Mouse (Mus musculus): ENCODE measurements around the gene Tnfrsf9. TPM values are rescaled to one million over a fixed set of nuclear protein-coding genes. Genes with fewer than 3 reads are reported as not detected.

Gene Tnfrsf9
- not detected in 2 replicates for total RNA-seq (2014; rRNA removed)
- 0.25 and 0.29 TPM in 2 replicates for polyA plus RNA-seq (2015; fragmentation: Nextera tagmentation; extraction: Ambion mirVana)

- peak within 1 kb of the TSS; percentile 77 for H3K27ac ChIP-seq (ENCODE audit: low read depth, low read length)
- ATAC-seq (ENCODE audit: low FRiP score) (peak; percentile 84), DNase-seq (ENCODE audit: low spot score) (peak; percentile 98)
- no peaks in the 10 kb centered on the region for H3K9me3 ChIP-seq (ENCODE audit: low read length)
- no peaks in the 10 kb centered on the region for H3K27me3 ChIP-seq (ENCODE audit: insufficient read depth, low read length)
- peak within 1 kb of the TSS; percentile 76 for H3K9ac ChIP-seq (replicated peaks; ENCODE audit: low read length, poor library complexity, severe bottlenecking)
- TF ChIP-seq CTCF (IDR thresholded peaks at IDR 0.05), result peak; percentile 84
- peak within 1 kb of the TSS; percentile 68 for H3K4me3 ChIP-seq (ENCODE audit: low read depth, low read length)
- H3K4me1 ChIP-seq (ENCODE audit: insufficient read depth, low read length), result peaks cover 14% of the 10 kb centered on the region; the same call in 1 of the 2 replicates
- H3K4me2 ChIP-seq (ENCODE audit: low read depth, low read length, poor library complexity, severe bottlenecking), result peak within 1 kb of the TSS; percentile 69
- H3K36me3 ChIP-seq (ENCODE audit: insufficient read depth, low read length), result no peaks in the 10 kb centered on the region
- WGBS, result under 1% methylated on average over 48 of the region's 48 CpGs
These were observed at the start of gene Tnfrsf9, which contains the start of gene Park7 for GRCm38 (mm10) chr4:150914290-150914733. Tnfrsf9 (plus strand) TSS chr4:150914562. Park7 (minus strand) TSS chr4:150914437.

- no peak overlapping the region for H3K27ac ChIP-seq (ENCODE audit: low read depth, low read length)
- H3K4me3 ChIP-seq (ENCODE audit: low read depth, low read length), result no peak overlapping the region
- peak; percentile 81 for TF ChIP-seq CTCF (IDR thresholded peaks at IDR 0.05)
These were observed 49.0 kb upstream of the Tnfrsf9 start for GRCm38 (mm10) chr4:150865371-150865770.

GRCm38 (mm10) chr4:150866069-150866468 lies 48.3 kb upstream of the Tnfrsf9 start:
- Histone ChIP-seq H3K27me3 (ENCODE audit: insufficient read depth, low read length) (no peaks in the 10 kb centered on the region), H3K9me3 (ENCODE audit: low read length) (no peaks in the 10 kb centered on the region), H3K4me2 (ENCODE audit: low read depth, low read length, poor library complexity, severe bottlenecking) (no peak overlapping the region), H3K9ac (replicated peaks; ENCODE audit: low read length, poor library complexity, severe bottlenecking) (no peak overlapping the region), H3K4me3 (ENCODE audit: low read depth, low read length) (no peak overlapping the region), H3K4me1 (ENCODE audit: insufficient read depth, low read length) (no peaks in the 10 kb centered on the region), H3K27ac (ENCODE audit: low read depth, low read length) (no peak overlapping the region), H3K36me3 (ENCODE audit: insufficient read depth, low read length) (peaks cover 15% of the 10 kb centered on the region)
- TF ChIP-seq CTCF (IDR thresholded peaks at IDR 0.05), result no peak
- WGBS, result 95% methylated on average over 11 of the region's 11 CpGs
- ATAC-seq (ENCODE audit: low FRiP score) (no peak), DNase-seq (ENCODE audit: low spot score) (no peak)

More at GRCm38 (mm10) chr4:150865371-150865770, 49.0 kb upstream of the Tnfrsf9 start:
- Histone ChIP-seq H3K36me3 (ENCODE audit: insufficient read depth, low read length) (peaks cover 15% of the 10 kb centered on the region), H3K27me3 (ENCODE audit: insufficient read depth, low read length) (no peaks in the 10 kb centered on the region), H3K9me3 (ENCODE audit: low read length) (no peaks in the 10 kb centered on the region), H3K9ac (replicated peaks; ENCODE audit: low read length, poor library complexity, severe bottlenecking) (no peak overlapping the region), H3K4me2 (ENCODE audit: low read depth, low read length, poor library complexity, severe bottlenecking) (no peak overlapping the region), H3K4me1 (ENCODE audit: insufficient read depth, low read length) (no peaks in the 10 kb centered on the region)
- DNase-seq (ENCODE audit: low spot score) (peak; percentile 72), ATAC-seq (ENCODE audit: low FRiP score) (no peak)

- Histone ChIP-seq H3K4me2 (ENCODE audit: low read depth, low read length, poor library complexity, severe bottlenecking) (no peak overlapping the region), H3K36me3 (ENCODE audit: insufficient read depth, low read length) (peaks cover 15% of the 10 kb centered on the region), H3K9ac (replicated peaks; ENCODE audit: low read length, poor library complexity, severe bottlenecking) (no peak overlapping the region), H3K27me3 (ENCODE audit: insufficient read depth, low read length) (no peaks in the 10 kb centered on the region), H3K4me1 (ENCODE audit: insufficient read depth, low read length) (peaks cover under 1% of the 10 kb centered on the region; the same call in 1 of the 2 replicates), H3K27ac (ENCODE audit: low read depth, low read length) (no peak overlapping the region), H3K9me3 (ENCODE audit: low read length) (no peaks in the 10 kb centered on the region), H3K4me3 (ENCODE audit: low read depth, low read length) (no peak overlapping the region)
- ATAC-seq (ENCODE audit: low FRiP score) (no peak), DNase-seq (ENCODE audit: low spot score) (no peak)
- no peak for TF ChIP-seq CTCF (IDR thresholded peaks at IDR 0.05)
- 96% methylated on average over 12 of the region's 12 CpGs for WGBS
These were observed 47.9 kb upstream of the Tnfrsf9 start for GRCm38 (mm10) chr4:150866494-150866893.

- Histone ChIP-seq H3K36me3 (ENCODE audit: insufficient read depth, low read length) (peaks cover 15% of the 10 kb centered on the region), H3K27ac (ENCODE audit: low read depth, low read length) (no peak overlapping the region), H3K9ac (replicated peaks; ENCODE audit: low read length, poor library complexity, severe bottlenecking) (no peak overlapping the region), H3K4me1 (ENCODE audit: insufficient read depth, low read length) (peaks cover 4% of the 10 kb centered on the region; the same call in 1 of the 2 replicates), H3K4me2 (ENCODE audit: low read depth, low read length, poor library complexity, severe bottlenecking) (no peak overlapping the region), H3K4me3 (ENCODE audit: low read depth, low read length) (no peak overlapping the region), H3K27me3 (ENCODE audit: insufficient read depth, low read length) (no peaks in the 10 kb centered on the region), H3K9me3 (ENCODE audit: low read length) (no peaks in the 10 kb centered on the region)
- WGBS, result 88% methylated on average over 6 of the region's 6 CpGs
- no peak for DNase-seq (ENCODE audit: low spot score)
- TF ChIP-seq CTCF (IDR thresholded peaks at IDR 0.05), result no peak
- ATAC-seq (ENCODE audit: low FRiP score), result no peak
These were observed 46.2 kb upstream of the Tnfrsf9 start for GRCm38 (mm10) chr4:150868161-150868560.

- Histone ChIP-seq H3K9ac (replicated peaks; ENCODE audit: low read length, poor library complexity, severe bottlenecking) (no peak overlapping the region), H3K9me3 (ENCODE audit: low read length) (no peaks in the 10 kb centered on the region), H3K4me1 (ENCODE audit: insufficient read depth, low read length) (peaks cover 4% of the 10 kb centered on the region; the same call in 1 of the 2 replicates), H3K4me2 (ENCODE audit: low read depth, low read length, poor library complexity, severe bottlenecking) (no peak overlapping the region), H3K36me3 (ENCODE audit: insufficient read depth, low read length) (peaks cover 15% of the 10 kb centered on the region), H3K27me3 (ENCODE audit: insufficient read depth, low read length) (no peaks in the 10 kb centered on the region), H3K4me3 (ENCODE audit: low read depth, low read length) (no peak overlapping the region), H3K27ac (ENCODE audit: low read depth, low read length) (no peak overlapping the region)
- 91% methylated on average over 2 of the region's 2 CpGs for WGBS
- ATAC-seq (ENCODE audit: low FRiP score) (no peak), DNase-seq (ENCODE audit: low spot score) (no peak)
- no peak for TF ChIP-seq CTCF (IDR thresholded peaks at IDR 0.05)
These were observed 45.5 kb upstream of the Tnfrsf9 start for GRCm38 (mm10) chr4:150868859-150869258.
